Mouse (Mus musculus) small intestine, adult 2 months (tissue): ENCODE measurements around the gene Cic.

ENCODE experiments used
- CTCF ChIP-seq: fragments of 200-500 bp; IDR thresholded peaks from 2 replicates; pipeline ENCODE4 v1.5.1; 2012; ENCODE audit warnings: low read depth, mild to moderate bottlenecking, control low read depth, inconsistent platforms, low read length, moderate library complexity, mixed read lengths; ENCODE audit not compliant: insufficient replicate concordance, insufficient read length; ENCODE audit errors: extremely low read depth
- POLR2A ChIP-seq: fragments of 200-500 bp; IDR thresholded peaks from 2 replicates; pipeline ENCODE4 v1.6.1; 2012; ENCODE audit warnings: low read depth, mild to moderate bottlenecking, control low read depth, inconsistent platforms, low read length, moderate library complexity

DNA sequence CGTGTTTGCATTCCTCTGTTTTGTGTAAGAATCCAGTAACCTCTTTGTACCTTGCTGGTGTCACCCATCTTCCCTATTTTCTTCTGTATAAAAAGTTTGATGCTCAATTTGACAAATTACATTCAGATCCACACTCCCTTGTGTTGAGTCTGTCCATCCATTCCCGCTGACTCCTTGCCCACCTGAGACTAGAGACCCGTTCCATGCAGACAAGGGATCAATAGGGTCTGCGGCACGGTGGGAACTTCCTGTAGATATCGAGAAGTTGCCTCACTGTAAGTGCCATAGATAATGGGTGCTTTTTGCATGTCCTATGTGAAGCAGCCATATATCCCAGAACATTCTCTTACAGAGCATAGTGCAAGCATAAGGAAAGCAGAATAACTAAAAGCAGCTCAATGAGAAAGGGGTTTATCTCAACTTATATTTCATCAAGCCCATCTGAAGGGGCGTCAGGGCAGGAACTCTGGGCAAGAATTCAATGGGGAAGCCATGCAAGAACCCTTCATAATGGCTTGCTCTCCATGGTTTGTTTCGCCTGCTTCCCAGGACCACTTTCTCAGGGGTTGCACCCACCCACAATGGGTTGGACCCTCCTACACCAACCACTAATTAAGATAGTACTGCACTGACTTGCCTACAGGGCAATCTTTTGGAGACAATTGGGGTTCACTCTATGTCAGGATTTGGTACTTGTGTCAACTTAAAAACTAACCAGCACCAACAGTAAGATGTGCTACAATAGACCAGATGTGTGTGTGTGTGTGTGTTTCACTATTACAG, 1.1 kb upstream of the Cic start:
- TF ChIP-seq CTCF (no peak), POLR2A (no peak)
